Mouse (Mus musculus): ENCODE measurements around the gene Lmbrd1.
"Not testable (repeated sequence)": the region's sequence is repeated elsewhere in the genome, so short reads cannot be mapped to it uniquely, and the experiment has no call there.

The Lmbrd1 gene

DNA sequence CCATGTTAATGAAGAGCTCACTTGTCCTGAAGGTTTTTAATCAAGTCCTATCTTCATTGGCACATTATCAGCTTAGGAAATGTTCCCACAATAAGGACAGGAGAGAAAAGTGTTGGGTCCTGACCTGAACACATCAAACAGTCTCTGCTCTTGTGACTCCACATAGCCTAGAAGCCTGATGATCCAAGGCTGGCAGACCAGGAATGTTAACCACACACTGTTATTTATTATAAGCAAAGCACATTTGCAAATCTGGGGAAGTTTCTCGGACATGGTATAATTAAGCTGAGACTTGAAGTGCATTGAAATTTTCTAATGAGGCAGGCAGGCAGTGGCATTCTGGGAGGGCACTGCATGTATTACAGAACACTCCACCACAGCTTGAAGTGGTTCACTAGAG, 41.8 kb downstream of the Lmbrd1 start:
- DNase-seq (ENCODE audit: low read depth, low spot score) = no peak

DNA sequence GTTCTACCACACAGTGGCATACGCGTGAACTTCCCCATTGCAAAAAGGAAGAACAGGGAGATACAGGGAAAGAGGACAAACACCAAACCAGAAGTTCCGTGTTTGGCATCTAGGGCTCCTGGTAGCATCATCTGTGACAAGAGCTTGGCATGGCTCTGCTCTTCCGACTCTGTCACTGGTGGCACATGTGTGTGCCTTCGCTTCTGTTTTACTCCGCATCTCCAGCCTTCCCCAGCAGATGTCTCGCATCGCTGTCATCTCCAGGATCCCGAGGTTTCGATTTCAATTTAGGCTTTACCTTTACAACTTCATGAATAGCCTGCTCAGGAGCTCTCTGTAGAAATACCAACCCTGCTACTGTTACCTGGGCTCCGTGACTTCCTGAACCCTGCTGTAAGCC, 51.4 kb downstream of the Lmbrd1 start:
- DNase-seq (ENCODE audit: low read depth, low spot score) = no peak

- no peak for DNase-seq (ENCODE audit: low read depth, low spot score)
These were observed 53.9 kb downstream of the Lmbrd1 start for GRCm38 (mm10) chr1:24732286-24732685.

DNA sequence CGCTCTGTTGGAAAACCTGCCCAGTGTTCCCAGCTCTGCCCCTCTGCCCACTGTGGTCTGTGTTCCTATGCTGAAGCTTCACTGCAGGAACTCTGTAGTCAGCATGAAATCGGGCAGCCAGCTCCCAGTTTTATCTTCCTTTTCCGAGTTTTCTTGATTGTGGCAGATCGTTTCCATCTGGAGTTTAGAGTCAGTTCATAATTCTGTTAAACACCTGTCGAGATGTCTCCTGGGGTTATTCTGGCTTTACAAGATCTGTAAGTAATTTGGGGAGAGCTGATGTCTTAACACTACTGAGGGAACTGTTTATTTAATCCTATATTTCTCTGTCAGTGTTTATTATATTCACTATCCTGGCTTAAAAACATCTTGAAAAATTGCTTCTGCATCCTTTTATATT, 56.4 kb downstream of the Lmbrd1 start:
- no peak for DNase-seq (ENCODE audit: low read depth, low spot score)

- DNase-seq (ENCODE audit: low read depth, low spot score) = no peak
These were observed 62.5 kb downstream of the Lmbrd1 start for GRCm38 (mm10) chr1:24740903-24741302.

DNA sequence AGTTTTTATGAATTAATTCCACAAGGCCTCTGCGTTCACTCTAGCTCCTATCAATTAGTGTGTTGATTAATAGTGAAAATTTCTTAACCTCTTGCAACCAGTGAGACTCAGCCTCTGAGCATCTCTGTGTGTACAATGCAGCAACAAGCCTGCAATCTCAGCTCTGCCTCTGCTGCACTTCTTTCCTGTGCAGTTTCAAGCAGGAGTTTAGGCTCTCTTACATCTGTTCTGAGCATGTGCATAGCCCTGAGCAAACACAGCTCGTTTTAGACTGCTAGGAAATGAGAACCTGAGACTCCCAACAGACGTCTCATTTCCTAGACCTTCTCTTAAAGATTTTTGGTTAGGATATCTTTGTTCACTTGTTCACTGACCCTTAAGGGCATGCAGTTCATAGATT, 63.1 kb downstream of the Lmbrd1 start:
- DNase-seq (ENCODE audit: low read depth, low spot score) = no peak

DNA sequence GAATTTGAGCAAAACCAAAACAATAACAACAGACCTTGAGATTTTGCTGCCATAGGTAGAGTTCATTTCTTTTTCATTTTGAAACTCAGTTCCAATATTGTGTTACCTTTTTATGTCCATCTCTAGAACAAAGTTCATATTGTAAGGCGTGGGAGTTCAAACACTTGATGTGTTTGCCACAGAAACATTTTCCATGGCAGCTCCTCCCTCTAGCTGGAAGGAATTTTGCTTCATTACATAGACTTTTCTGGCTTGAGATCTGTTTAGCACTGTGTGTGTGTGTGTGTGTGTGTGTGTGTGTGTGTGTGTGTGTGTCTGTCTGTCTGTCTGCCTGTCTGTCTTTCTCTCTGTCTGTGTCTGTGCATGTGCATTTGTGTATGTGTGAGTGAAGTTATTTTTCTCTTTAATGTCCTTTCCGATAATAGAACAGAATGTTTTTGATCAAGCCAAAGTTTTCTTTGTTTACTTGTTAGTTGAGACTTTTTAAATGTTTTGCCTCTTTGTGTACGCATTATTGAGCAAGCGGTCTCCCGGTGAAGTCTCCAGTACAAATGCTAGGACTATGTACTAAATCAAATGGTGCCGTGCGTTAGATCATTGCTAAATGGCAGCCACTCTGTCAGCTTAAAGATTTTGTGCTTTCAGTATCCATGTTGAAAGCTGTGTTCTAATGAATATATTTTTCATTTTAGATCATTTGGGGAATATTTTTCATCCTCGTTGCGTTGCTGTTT, 64.9 kb downstream of the Lmbrd1 start:
- no peak for DNase-seq (ENCODE audit: low read depth, low spot score)

DNA sequence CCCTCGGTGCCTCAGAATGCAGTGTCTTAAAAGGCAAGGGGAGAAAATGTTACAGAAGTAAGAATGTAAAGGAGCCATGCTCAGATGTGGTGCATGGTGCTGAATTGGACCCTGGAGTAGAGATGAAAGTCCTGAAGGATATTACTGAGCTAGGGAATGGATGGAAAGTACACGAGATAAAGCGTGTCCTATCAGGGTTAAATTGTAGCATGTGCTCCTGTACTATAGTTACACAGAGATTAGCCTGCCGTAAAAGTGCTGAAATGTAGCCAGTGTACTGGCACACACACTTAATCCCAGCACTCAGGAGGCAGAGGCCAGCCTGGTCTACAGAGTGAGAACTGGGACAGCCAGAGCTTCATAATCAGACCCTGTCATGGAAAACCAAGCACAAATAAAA, 74.3 kb downstream of the Lmbrd1 start:
- DNase-seq (ENCODE audit: low read depth, low spot score) = no peak

- no peak for DNase-seq (ENCODE audit: low read depth, low spot score)
These were observed 80.1 kb downstream of the Lmbrd1 start for GRCm38 (mm10) chr1:24758516-24758915.

- DNase-seq (ENCODE audit: low read depth, low spot score) = no peak
These were observed 88.0 kb downstream of the Lmbrd1 start for GRCm38 (mm10) chr1:24766466-24766865.

DNA sequence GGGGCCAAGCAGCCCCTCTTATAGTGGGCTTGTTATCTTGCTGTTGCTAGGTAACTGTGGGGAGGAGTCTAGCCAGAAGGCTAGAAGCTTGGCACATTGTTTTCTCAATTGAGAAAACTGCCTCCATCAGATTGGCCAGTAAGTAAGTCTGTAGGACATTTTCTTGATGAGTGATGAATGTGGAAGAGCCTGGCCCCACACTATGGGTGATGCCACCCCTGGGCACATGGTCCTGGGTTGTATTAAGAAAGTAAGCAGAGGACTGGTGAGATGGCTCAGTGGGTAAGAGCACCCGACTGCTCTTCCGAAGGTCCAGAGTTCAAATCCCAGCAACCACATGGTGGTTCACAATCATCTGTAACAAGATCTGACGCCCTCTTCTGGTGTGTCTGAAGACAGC, 88.8 kb downstream of the Lmbrd1 start:
- DNase-seq (ENCODE audit: low read depth, low spot score) = not testable (repeated sequence)

- no peak for DNase-seq (ENCODE audit: low read depth, low spot score)
These were observed 95.2 kb downstream of the Lmbrd1 start for GRCm38 (mm10) chr1:24773642-24774041.

GRCm38 (mm10) chr1:24776576-24776975, 98.1 kb downstream of the Lmbrd1 start:
- no peak for DNase-seq (ENCODE audit: low read depth, low spot score)

GRCm38 (mm10) chr1:24793168-24793567, 114.7 kb downstream of the Lmbrd1 start:
- no peak for DNase-seq (ENCODE audit: low read depth, low spot score)

- not testable (repeated sequence) for DNase-seq (ENCODE audit: low read depth, low spot score)
These were observed 129.5 kb downstream of the Lmbrd1 start for GRCm38 (mm10) chr1:24807971-24808370.

All from c-Kit-negative CD71-positive TER-119-positive erythroid progenitor cells, embryonic 14.5 days (primary cell).